Mouse (Mus musculus) bone marrow macrophage, adult 2 months (primary cell): ENCODE results near the gene Dync1h1.
"Not testable (repeated sequence)": the region's sequence is repeated elsewhere in the genome, so short reads cannot be mapped to it uniquely, and the experiment has no call there.

Experiments
- CTCF ChIP-seq: IDR thresholded peaks from 2 replicates; pipeline ENCODE4 v1.5.1; 2012; ENCODE audit warnings: low read depth, mild to moderate bottlenecking, low read length, moderate library complexity
- POLR2A ChIP-seq: IDR thresholded peaks from 2 replicates; pipeline ENCODE4 v1.6.1; 2012; ENCODE audit warnings: mild to moderate bottlenecking, low read depth, low read length, borderline replicate concordance

DNA sequence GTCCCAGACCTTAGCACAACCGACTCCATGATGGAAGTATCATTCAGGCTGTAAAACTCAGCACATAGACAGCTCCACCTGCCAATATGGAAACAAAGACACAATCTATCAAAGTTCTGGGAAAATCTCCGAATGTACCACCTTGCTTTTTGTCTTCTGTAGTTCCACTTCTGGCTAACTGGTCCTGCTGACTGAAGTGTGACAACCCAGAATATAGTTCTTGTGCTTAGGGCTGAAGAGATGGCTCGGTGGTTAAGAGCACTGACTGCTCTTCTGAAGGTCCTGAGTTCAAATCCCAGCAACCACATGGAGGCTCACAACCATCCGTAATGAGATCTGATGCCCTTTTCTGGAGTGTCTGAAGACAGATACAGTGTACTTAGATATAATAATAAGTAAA lies 104.2 kb downstream of the Dync1h1 start:
- not testable (repeated sequence) for TF ChIP-seq CTCF, POLR2A
